Mouse (Mus musculus) midbrain, embryonic 16.5 days (tissue): ENCODE data around the gene A130010J15Rik. TPM values are rescaled to one million over a fixed set of nuclear protein-coding genes. Genes with fewer than 3 reads are reported as not detected.

Experiments used
- ATAC-seq: fragments of 200-750 bp; cut with Nextera tagmentation; 2 replicates; pipeline ENCODE4 v1.8.0; 2017; ENCODE audit warnings: moderate TSS enrichment
- H3K27ac ChIP-seq: fragments of 300-500 bp; sonication (generic); 2 replicates; pipeline ENCODE4 v1.5.1; 2014; ENCODE audit warnings: mild to moderate bottlenecking, low read length, mixed read lengths
- H3K27me3 ChIP-seq: fragments of 300-500 bp; sonication (generic); 2 replicates; pipeline ENCODE4 v1.6.1; 2014; ENCODE audit warnings: low read depth, low read length, mixed read lengths; ENCODE audit not compliant: control insufficient read depth, insufficient read depth
- H3K36me3 ChIP-seq: fragments of 300-500 bp; sonication (generic); 2 replicates; pipeline ENCODE4 v1.6.1; 2014; ENCODE audit warnings: mild to moderate bottlenecking, low read length, moderate library complexity, mixed read lengths; ENCODE audit not compliant: control insufficient read depth, insufficient read depth
- H3K4me1 ChIP-seq: fragments of 300-500 bp; sonication (generic); 2 replicates; pipeline ENCODE4 v1.6.1; 2014; ENCODE audit warnings: mild to moderate bottlenecking, low read length, mixed read lengths; ENCODE audit not compliant: control insufficient read depth, insufficient read depth
- H3K4me2 ChIP-seq: fragments of 300-500 bp; sonication (generic); 2 replicates; pipeline ENCODE4 v1.6.1; 2014; ENCODE audit warnings: mild to moderate bottlenecking, low read length, mixed read lengths
- H3K4me3 ChIP-seq: fragments of 300-500 bp; sonication (generic); 2 replicates; pipeline ENCODE4 v1.5.1; 2014; ENCODE audit warnings: low read depth, mild to moderate bottlenecking, low read length, moderate library complexity, mixed read lengths
- H3K9ac ChIP-seq: fragments of 300-500 bp; sonication (generic); 2 replicates; pipeline ENCODE4 v1.6.1; 2014; ENCODE audit warnings: low read depth, low read length, mixed read lengths
- H3K9me3 ChIP-seq: fragments of 300-500 bp; sonication (generic); replicated peaks from 2 replicates; pipeline ENCODE4 v1.6.1; 2014; ENCODE audit warnings: mild to moderate bottlenecking, low read length, mixed read lengths; ENCODE audit not compliant: control insufficient read depth, poor library complexity, severe bottlenecking
- WGBS: fragments of 180-500 bp; shearing (Covaris S2); extraction: QIAGEN DNeasy Blood & Tissue Kit; methylation state at CpG from one replicate; pipeline ENCODE4 v1.1.7; 2014; 5-methylcytosine and 5-hydroxymethylcytosine counted together
- polyA plus RNA-seq: library from polyadenylated mRNA; unstranded; fragments of >200 nt; fragmentation: Nextera tagmentation; extraction: Ambion mirVana; gene quantifications from 2 replicates; pipeline ENCODE4 v1.2.1, GENCODE M21; 2015

A130010J15Rik gene
- polyA plus RNA-seq, 1 experiment from 2014 or later = 12.6 TPM

DNA sequence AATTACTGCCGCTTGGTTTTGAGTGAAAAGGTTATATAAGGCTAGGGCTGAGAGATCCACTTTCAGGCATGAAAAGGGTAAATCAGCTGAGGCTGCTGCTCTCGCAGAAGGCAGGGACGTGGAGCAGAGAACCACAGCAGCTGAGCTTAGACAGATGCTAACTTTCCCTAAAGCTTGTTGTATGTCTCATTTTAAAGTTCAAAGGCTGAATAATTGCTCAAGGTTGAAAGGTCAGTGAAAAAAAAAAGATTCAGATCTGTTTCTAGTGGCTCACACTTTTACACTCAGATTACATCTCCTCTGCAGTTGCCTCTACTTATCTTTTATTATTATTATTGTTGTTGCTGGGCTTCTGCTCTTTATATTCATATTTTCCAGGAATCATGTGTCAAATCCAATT lies 57.7 kb downstream of the A130010J15Rik start:
- Histone ChIP-seq H3K27ac (no peak overlapping the region), H3K4me3 (no peak overlapping the region), H3K36me3 (no peaks in the 10 kb centered on the region), H3K27me3 (no peaks in the 10 kb centered on the region), H3K9ac (no peak overlapping the region), H3K4me2 (no peak overlapping the region), H3K9me3 (no peaks in the 10 kb centered on the region), H3K4me1 (no peaks in the 10 kb centered on the region)
- 29% methylated on average over 3 of the region's 3 CpGs for WGBS
- no peak for ATAC-seq

DNA sequence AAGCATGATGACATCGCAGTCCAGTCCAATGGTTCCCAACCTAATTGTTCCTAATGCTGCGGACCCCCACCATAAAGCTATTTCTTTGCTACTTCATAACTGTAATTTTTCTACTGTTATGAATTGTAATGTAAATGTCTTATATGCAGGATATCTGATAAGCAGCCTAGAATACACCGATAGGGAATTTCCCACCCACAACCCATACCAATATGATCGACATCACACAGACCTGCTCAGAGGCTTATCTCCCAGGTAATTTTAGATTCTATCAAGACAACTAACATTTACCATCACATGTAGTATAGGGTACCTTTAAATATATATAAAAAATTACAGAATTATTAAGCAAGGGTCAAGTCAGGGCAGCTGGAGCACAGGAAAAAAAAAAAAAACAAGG lies 58.3 kb downstream of the A130010J15Rik start:
- Histone ChIP-seq H3K9ac (no peak overlapping the region), H3K4me2 (no peak overlapping the region), H3K27me3 (no peaks in the 10 kb centered on the region), H3K9me3 (no peaks in the 10 kb centered on the region), H3K36me3 (no peaks in the 10 kb centered on the region), H3K4me3 (no peak overlapping the region), H3K4me1 (no peaks in the 10 kb centered on the region), H3K27ac (no peak overlapping the region)
- ATAC-seq = no peak
- 94% methylated on average over 4 of the region's 4 CpGs for WGBS

DNA sequence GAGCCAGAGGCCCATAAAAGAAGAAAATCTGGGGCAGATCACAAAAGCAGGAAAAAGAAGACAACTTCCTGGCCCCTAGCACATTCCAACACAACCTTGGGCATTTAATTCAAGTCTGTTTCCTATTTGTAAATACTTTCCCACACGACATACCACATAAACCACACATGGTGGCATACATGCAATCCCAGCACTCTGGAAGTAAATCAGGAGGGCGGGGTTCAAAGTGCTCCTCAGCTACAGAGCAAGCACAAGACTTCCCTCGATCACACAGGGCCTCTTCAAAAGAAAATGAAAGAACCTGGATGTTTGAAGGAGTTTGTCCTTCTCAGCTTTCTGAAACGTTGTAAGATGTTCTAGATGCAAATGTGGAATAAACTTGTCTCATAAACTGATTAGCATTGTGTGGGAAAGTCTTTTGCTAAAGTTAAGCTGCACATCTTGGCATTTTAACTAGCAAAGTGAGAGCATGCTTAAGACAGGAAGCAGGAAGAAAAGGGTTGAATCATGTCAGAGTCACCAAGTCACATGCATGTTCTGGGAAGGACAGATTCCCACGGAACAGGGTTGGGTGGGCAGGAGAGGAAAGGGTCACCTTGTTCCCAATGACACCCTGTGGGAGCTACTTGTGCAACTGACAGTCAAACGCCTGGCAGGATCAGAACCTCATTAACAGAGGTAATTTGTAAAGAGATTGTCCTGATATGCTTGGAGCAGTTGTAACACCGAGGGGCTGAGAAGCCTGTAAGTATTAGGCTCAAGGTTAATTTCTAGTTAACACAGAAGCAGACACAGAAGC lies 59.1 kb downstream of the A130010J15Rik start:
- H3K4me3 ChIP-seq = no peak overlapping the region
- no peak overlapping the region for H3K4me2 ChIP-seq
- ATAC-seq = no peak
- H3K9ac ChIP-seq = no peak overlapping the region
- H3K4me1 ChIP-seq = no peaks in the 10 kb centered on the region
- no peaks in the 10 kb centered on the region for H3K27me3 ChIP-seq
- 56% methylated on average over 7 of the region's 7 CpGs for WGBS
- H3K36me3 ChIP-seq = no peaks in the 10 kb centered on the region
- H3K9me3 ChIP-seq = no peaks in the 10 kb centered on the region
- H3K27ac ChIP-seq = no peak overlapping the region

Other genes with a start within 250 kb of the A130010J15Rik start
- 6.9 and 8.2 TPM in 2 replicates for gene Syt14, start 132.3 kb upstream of the A130010J15Rik start, polyA plus RNA-seq
- 8.9 and 9.7 TPM in 2 replicates for gene Diexf, start 37.8 kb upstream of the A130010J15Rik start, polyA plus RNA-seq
- 0.66 and 0.67 TPM in 2 replicates for gene Irf6, start 14.9 kb upstream of the A130010J15Rik start, polyA plus RNA-seq
- gene Traf3ip3, start 33.7 kb downstream of the A130010J15Rik start, polyA plus RNA-seq = 0.77 and 1.1 TPM in 2 replicates
- gene Lamb3, start 39.7 kb downstream of the A130010J15Rik start, polyA plus RNA-seq = 0.67 and 0.75 TPM in 2 replicates
- gene Hsd11b1, start 96.0 kb downstream of the A130010J15Rik start, polyA plus RNA-seq = 0.39 and 0.55 TPM in 2 replicates
- 5.1 and 6.9 TPM in 2 replicates for gene G0s2, start 105.2 kb downstream of the A130010J15Rik start, polyA plus RNA-seq
- gene Camk1g, start 202.3 kb downstream of the A130010J15Rik start, polyA plus RNA-seq = 53.5 and 54.1 TPM in 2 replicates